Mouse (Mus musculus): Measurements from ENCODE around the gene Dock8.

- TF ChIP-seq CTCF (IDR thresholded peaks at IDR 0.05; ENCODE audit: borderline replicate concordance, insufficient read depth, low read depth, low read length) (no peak), POLR2A (IDR thresholded peaks at IDR 0.05; ENCODE audit: borderline replicate concordance, insufficient read depth, low read length) (no peak)
These were observed 177.4 kb downstream of the Dock8 start for GRCm38 (mm10) chr19:25176746-25177145.

Measured in cerebellum, adult 2 months (tissue).